In genomic region chr2:173186047-173186943, GRCm38 (mm10) we compare ENCODE assay signal across 9 mouse cellular contexts. TPM values are rescaled to one million over a fixed set of nuclear protein-coding genes. Genes with fewer than 3 reads are reported as not detected.
DNase-seq lines count a peak whose midpoint lies in the region; ATAC-seq lines count a peak whose summit lies in the region.
"Had no signal": no experiment of that assay in that cellular context is flagged by ENCODE, and none has a peak within 500 bp of the region (broad histone marks: within the 10 kb centered on the region; RNA-seq: fewer than 3 reads in every experiment).

No protein-coding gene starts in this region.

- WGBS in intestine, embryonic 15.5 days, result 26% methylated on average over 26 of the region's 26 CpGs
- 38% methylated on average over 26 of the region's 26 CpGs for WGBS in midbrain, embryonic 10.5 days

- peak; percentile 78 for ATAC-seq in granulocyte monocyte progenitor cell, adult 5-6 weeks (replicated peaks; ENCODE audit: poor library complexity, severe bottlenecking)
- peak; percentile 65 for ATAC-seq in intestine, embryonic 15.5 days

- H3K36me3 ChIP-seq in intestine, embryonic 15.5 days, result no peaks in the 10 kb centered on the region
- H3K36me3 ChIP-seq in midbrain, embryonic 10.5 days, result no peaks in the 10 kb centered on the region
- H3K36me3 ChIP-seq: stomach, embryonic 15.5 days had no signal

- no peak overlapping the region for H3K4me3 ChIP-seq in intestine, embryonic 15.5 days (replicated peaks)
- no peak overlapping the region for H3K4me3 ChIP-seq in midbrain, embryonic 10.5 days
- H3K4me3 ChIP-seq: stomach, embryonic 15.5 days had no signal

- no peaks in the 10 kb centered on the region for H3K9me3 ChIP-seq in intestine, embryonic 15.5 days
- no peaks in the 10 kb centered on the region for H3K9me3 ChIP-seq in midbrain, embryonic 10.5 days (replicated peaks)
- H3K9me3 ChIP-seq: stomach, embryonic 15.5 days had no signal

- DNase-seq in adrenal gland, adult 8-10 months, result peak; percentile 59
- peak; percentile 78 for DNase-seq in embryo, embryonic 11.5 days (ENCODE audit: low read depth, low spot score)
- DNase-seq in left cerebral cortex, postnatal 36 days (ENCODE audit: low spot score in 2 of 2), result peak; percentile 77 to 78
- DNase-seq in midbrain, embryonic 10.5 days (ENCODE audit: low spot score), result peak; percentile 88
- peak; percentile 73 to 78 for DNase-seq in right cerebral cortex, postnatal 36 days (ENCODE audit: low spot score in 2 of 2)
- DNase-seq in urinary bladder, postnatal 4 days (ENCODE audit: low spot score in 2 of 2), result peak; percentile 72 to 91

- H3K4me1 ChIP-seq in intestine, embryonic 15.5 days (replicated peaks), result peaks cover 13% of the 10 kb centered on the region
- H3K4me1 ChIP-seq in midbrain, embryonic 10.5 days, result peaks cover 3% of the 10 kb centered on the region; the same call in 1 of the 2 replicates

- H3K4me2 ChIP-seq in intestine, embryonic 15.5 days (replicated peaks), result 0 out of 2 replicates have a peak overlapping the region, but pooled peaks have one; percentile 14

- H3K27ac ChIP-seq in intestine, embryonic 15.5 days, result no peak overlapping the region
- no peak overlapping the region for H3K27ac ChIP-seq in midbrain, embryonic 10.5 days (replicated peaks)
- H3K27ac ChIP-seq: stomach, embryonic 15.5 days had no signal

- H3K27me3 ChIP-seq in intestine, embryonic 15.5 days (replicated peaks), result peaks cover 5% of the 10 kb centered on the region; the same call in 1 of the 2 replicates
- H3K27me3 ChIP-seq in midbrain, embryonic 10.5 days (ENCODE audit: low read depth, poor library complexity, severe bottlenecking), result peaks cover 15% of the 10 kb centered on the region

- intact Hi-C loops in left cerebral cortex, postnatal 36 days (cut with DNase I), result loop anchor here (1.0 to 10.0 kb wide), 2 partner anchors 376 to 1099 kb away; partner anchors contain the start of gene Gnas

- H3K9ac ChIP-seq in intestine, embryonic 15.5 days, result no peak overlapping the region
- H3K9ac ChIP-seq: stomach, embryonic 15.5 days had no signal

RNA-seq across cellular contexts. Expression of gene Zbp1, which starts 32.4 kb away (rescaled TPM):
- total RNA-seq in adrenal gland, adult 8-10 months (2022), result 1 to 10 TPM; 1.1 to 5.3 (median 2.5) TPM
- 1.8 and 5.0 TPM in 2 replicates for total RNA-seq in granulocyte monocyte progenitor cell, adult 5-6 weeks (2014; fragmentation: Nextera tagmentation)
- 1.2 and 5.3 TPM in 2 replicates for total RNA-seq in granulocyte monocyte progenitor cell, adult 5-6 weeks (2017)
- polyA plus RNA-seq in intestine, embryonic 15.5 days (2015; fragmentation: Nextera tagmentation; extraction: Ambion mirVana), result 0.55 and 0.95 TPM in 2 replicates
- not detected for total RNA-seq in left cerebral cortex, postnatal 36 days (2021)
- polyA plus RNA-seq in midbrain, embryonic 10.5 days (2016; fragmentation: Nextera tagmentation; extraction: Ambion mirVana), result 0.28 and 0.43 TPM in 2 replicates

RNA-seq across cellular contexts. Expression of gene Pck1, which starts 33.4 kb away (rescaled TPM):
- total RNA-seq in adrenal gland, adult 8-10 months (2022), result 100 to 1,000 TPM; 135 to 516 (median 360) TPM
- not detected in 2 replicates for total RNA-seq in granulocyte monocyte progenitor cell, adult 5-6 weeks (2014; fragmentation: Nextera tagmentation)
- not detected in 2 replicates for total RNA-seq in granulocyte monocyte progenitor cell, adult 5-6 weeks (2017)
- 7.0 and 8.4 TPM in 2 replicates for polyA plus RNA-seq in intestine, embryonic 15.5 days (2015; fragmentation: Nextera tagmentation; extraction: Ambion mirVana)
- total RNA-seq in left cerebral cortex, postnatal 36 days (2021), result not detected
- polyA plus RNA-seq in midbrain, embryonic 10.5 days (2016; fragmentation: Nextera tagmentation; extraction: Ambion mirVana), result not detected in 2 replicates

Comparison
In these comparisons a context has a peak if more than half of its experiments do, and no peak if none do; other contexts are left out.
1. RNA of gene Pck1, which starts 33.4 kb away (total RNA-seq): 135 to 516 TPM in adrenal gland, adult 8-10 months; not detected in left cerebral cortex, postnatal 36 days and not detected in granulocyte monocyte progenitor cell, adult 5-6 weeks; every median in the first group is over 100 times any median in the second.
2. Peak in every context shown above with its lines, with median percentiles within 50 percentile points of each other: DNase-seq.